Mouse (Mus musculus): ENCODE data around the gene Rdh12.
A peak's percentile ranks its signal among the peaks of the same experiment; 100 is the strongest.

Rdh12 gene

GRCm38 (mm10) chr12:79253294-79254053 lies 44.8 kb downstream of the Rdh12 start:
- peak; percentile 5 for DNase-seq (ENCODE audit: low read depth, low spot score)

- no peak for DNase-seq (ENCODE audit: low read depth, low spot score)
Observed at GRCm38 (mm10) chr12:79254975-79255374, 46.3 kb downstream of the Rdh12 start.

GRCm38 (mm10) chr12:79260154-79260553 lies 51.4 kb downstream of the Rdh12 start:
- no peak for DNase-seq (ENCODE audit: low read depth, low spot score)

- peak; percentile 25 for DNase-seq (ENCODE audit: low read depth, low spot score)
Observed at GRCm38 (mm10) chr12:79261035-79261434, 52.3 kb downstream of the Rdh12 start.

Data from A20 (cell line).